Mouse (Mus musculus): Measurements from ENCODE around the gene Uvrag. TPM values are rescaled to one million over a fixed set of nuclear protein-coding genes. Genes with fewer than 3 reads are reported as not detected.

The Uvrag gene
- polyA plus RNA-seq, 1 experiment from 2014 or later, result 14.5 TPM

DNA sequence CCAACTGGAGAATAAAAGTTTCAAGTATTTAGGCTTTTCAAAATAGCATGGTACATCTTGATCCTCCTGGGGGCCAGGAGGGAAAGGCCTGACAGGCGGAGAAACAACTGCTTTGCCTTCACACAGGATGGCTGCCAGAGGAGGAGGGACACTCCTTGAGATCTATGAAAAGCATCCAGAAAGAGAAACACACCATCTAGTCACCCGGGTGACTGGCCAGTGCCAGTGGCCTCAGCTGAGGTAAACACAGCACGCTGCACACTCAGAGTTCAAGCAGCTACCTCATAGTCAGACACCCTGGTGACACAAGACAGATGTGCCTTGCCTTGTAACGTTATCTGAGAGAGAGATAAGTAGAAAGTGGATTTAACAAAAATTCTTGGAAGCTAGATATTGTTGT lies 120.6 kb downstream of the Uvrag start:
- WGBS, result 55% methylated on average over 4 of the region's 4 CpGs
- Histone ChIP-seq H3K9ac (ENCODE audit: low read depth, low read length) (no peak overlapping the region), H3K4me3 (ENCODE audit: low read depth, low read length) (no peak overlapping the region), H3K27ac (ENCODE audit: low read depth, low read length) (no peak overlapping the region), H3K9me3 (ENCODE audit: control insufficient read depth, low read length) (no peaks in the 10 kb centered on the region), H3K4me2 (no peak overlapping the region), H3K4me1 (replicated peaks; ENCODE audit: control insufficient read depth, insufficient read depth, low read length) (peaks cover 14% of the 10 kb centered on the region), H3K36me3 (ENCODE audit: control insufficient read depth, insufficient read depth, low read length) (no peaks in the 10 kb centered on the region; the same call in 1 of the 2 replicates), H3K27me3 (replicated peaks; ENCODE audit: control insufficient read depth, insufficient read depth, low read length) (no peaks in the 10 kb centered on the region)
- DNase-seq (ENCODE audit: low spot score), result no peak
- ATAC-seq (replicated peaks; ENCODE audit: low FRiP score), result no peak

DNA sequence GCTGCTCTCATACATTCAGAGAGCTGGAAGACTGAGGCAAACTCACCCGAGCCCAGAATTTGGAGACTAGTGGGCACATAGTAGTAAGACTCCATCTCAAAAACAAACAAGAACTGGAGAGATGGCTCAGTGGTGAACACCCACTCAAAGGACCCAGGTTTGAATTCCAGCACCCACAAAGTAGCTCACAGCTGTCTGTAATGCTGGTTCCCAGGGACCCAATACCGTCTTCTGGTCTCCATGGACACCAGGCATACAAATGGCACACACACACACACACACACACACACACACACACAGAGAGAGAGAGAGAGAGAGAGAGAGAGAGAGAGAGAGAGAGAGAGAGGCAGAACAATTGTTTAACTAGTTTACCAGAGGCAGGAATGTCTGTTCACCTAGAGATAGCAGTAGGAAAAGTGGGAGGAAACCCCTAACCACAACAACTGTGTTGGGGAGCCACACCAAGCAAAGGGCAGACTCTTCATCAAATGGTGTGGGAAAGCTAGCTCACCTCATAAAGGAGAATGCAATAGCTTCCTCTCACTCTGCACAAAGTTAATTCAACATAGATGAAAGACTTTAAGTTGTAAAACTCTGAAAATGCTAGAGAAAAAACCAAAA lies 123.6 kb downstream of the Uvrag start:
- H3K27ac ChIP-seq (ENCODE audit: low read depth, low read length), result no peak overlapping the region
- DNase-seq (ENCODE audit: low spot score) (no peak), ATAC-seq (replicated peaks; ENCODE audit: low FRiP score) (no peak)
- H3K4me3 ChIP-seq (ENCODE audit: low read depth, low read length), result no peak overlapping the region
- H3K27me3 ChIP-seq (replicated peaks; ENCODE audit: control insufficient read depth, insufficient read depth, low read length), result no peaks in the 10 kb centered on the region
- H3K9me3 ChIP-seq (ENCODE audit: control insufficient read depth, low read length), result no peaks in the 10 kb centered on the region
- no peaks in the 10 kb centered on the region; the same call in 1 of the 2 replicates for H3K36me3 ChIP-seq (ENCODE audit: control insufficient read depth, insufficient read depth, low read length)
- WGBS, result 61% methylated on average over 2 of the region's 2 CpGs
- peaks cover 14% of the 10 kb centered on the region for H3K4me1 ChIP-seq (replicated peaks; ENCODE audit: control insufficient read depth, insufficient read depth, low read length)
- H3K9ac ChIP-seq (ENCODE audit: low read depth, low read length), result no peak overlapping the region
- no peak overlapping the region for H3K4me2 ChIP-seq

DNA sequence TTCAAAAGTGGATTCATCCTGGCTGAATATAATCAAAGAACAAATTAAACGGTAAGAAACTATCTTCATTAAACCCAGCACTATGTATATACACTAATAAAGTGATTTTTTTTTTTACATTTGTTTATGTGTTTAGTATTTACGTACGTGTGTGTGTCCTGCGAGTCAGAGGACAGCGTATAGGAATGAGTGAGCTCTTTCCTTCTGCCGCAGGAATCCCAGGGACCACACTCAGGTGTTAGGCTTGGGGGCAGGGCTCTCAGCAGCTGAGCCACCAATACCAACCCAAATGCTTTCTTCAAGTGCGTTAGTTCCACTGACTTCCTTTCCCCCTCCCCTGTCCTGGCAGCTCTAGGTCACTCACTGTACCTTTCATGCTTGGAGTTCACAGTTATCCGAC lies 125.0 kb downstream of the Uvrag start:
- no peaks in the 10 kb centered on the region for H3K27me3 ChIP-seq (replicated peaks; ENCODE audit: control insufficient read depth, insufficient read depth, low read length)
- H3K36me3 ChIP-seq (ENCODE audit: control insufficient read depth, insufficient read depth, low read length), result no peaks in the 10 kb centered on the region; the same call in 1 of the 2 replicates
- no peak overlapping the region for H3K9ac ChIP-seq (ENCODE audit: low read depth, low read length)
- H3K4me3 ChIP-seq (ENCODE audit: low read depth, low read length), result no peak overlapping the region
- H3K4me1 ChIP-seq (replicated peaks; ENCODE audit: control insufficient read depth, insufficient read depth, low read length), result peaks cover 7% of the 10 kb centered on the region
- no peak overlapping the region for H3K4me2 ChIP-seq
- H3K27ac ChIP-seq (ENCODE audit: low read depth, low read length), result no peak overlapping the region
- 75% methylated on average over 8 of the region's 8 CpGs for WGBS
- ATAC-seq (replicated peaks; ENCODE audit: low FRiP score), result no peak
- no peak for DNase-seq (ENCODE audit: low spot score)
- H3K9me3 ChIP-seq (ENCODE audit: control insufficient read depth, low read length), result no peaks in the 10 kb centered on the region

DNA sequence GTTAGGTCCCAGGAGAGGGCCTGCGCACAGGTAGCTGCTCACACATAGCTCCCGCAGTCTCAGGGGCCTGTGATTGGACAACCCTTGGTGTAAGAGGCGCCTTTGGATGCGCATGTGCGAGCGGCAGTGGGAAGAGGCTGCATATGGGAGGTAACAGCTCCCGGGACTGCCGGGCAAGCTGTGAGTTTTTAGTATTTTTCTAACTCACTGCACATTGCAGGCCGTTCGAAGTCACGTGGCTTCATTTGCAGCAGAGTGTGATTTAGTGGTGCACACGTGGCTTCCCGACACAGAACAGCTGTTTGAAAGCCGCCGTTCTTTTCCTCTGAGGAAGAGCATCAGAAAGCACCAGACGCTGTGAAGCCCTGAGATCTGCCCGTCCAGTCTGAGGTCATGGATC lies 125.5 kb downstream of the Uvrag start:
- peaks cover 4% of the 10 kb centered on the region for H3K4me1 ChIP-seq (replicated peaks; ENCODE audit: control insufficient read depth, insufficient read depth, low read length)
- ATAC-seq (replicated peaks; ENCODE audit: low FRiP score) (no peak), DNase-seq (ENCODE audit: low spot score) (no peak)
- no peaks in the 10 kb centered on the region for H3K27me3 ChIP-seq (replicated peaks; ENCODE audit: control insufficient read depth, insufficient read depth, low read length)
- WGBS, result 80% methylated on average over 17 of the region's 17 CpGs
- no peaks in the 10 kb centered on the region; the same call in 1 of the 2 replicates for H3K36me3 ChIP-seq (ENCODE audit: control insufficient read depth, insufficient read depth, low read length)
- no peak overlapping the region for H3K4me2 ChIP-seq
- no peaks in the 10 kb centered on the region for H3K9me3 ChIP-seq (ENCODE audit: control insufficient read depth, low read length)
- H3K27ac ChIP-seq (ENCODE audit: low read depth, low read length), result no peak overlapping the region
- H3K9ac ChIP-seq (ENCODE audit: low read depth, low read length), result no peak overlapping the region
- no peak overlapping the region for H3K4me3 ChIP-seq (ENCODE audit: low read depth, low read length)

DNA sequence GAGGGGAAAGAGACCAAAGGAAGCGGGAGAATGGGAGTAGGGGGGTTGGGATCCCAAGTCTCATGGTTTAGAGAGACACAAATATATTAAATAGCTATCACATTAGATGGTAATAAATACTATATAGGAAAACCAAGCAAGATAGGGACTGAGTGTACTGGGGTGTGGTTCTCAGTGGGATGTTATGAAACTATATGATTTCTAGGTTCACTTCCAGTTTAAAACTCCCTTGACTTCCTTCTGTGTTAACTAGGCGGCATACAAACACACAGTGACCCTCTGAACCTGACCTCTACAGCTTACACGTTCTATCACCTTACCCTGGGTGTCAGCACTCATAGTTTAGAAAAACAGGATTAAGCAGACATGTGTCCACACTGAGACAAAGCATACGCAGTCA lies 126.3 kb downstream of the Uvrag start:
- no peaks in the 10 kb centered on the region; the same call in 1 of the 2 replicates for H3K36me3 ChIP-seq (ENCODE audit: control insufficient read depth, insufficient read depth, low read length)
- no peak overlapping the region for H3K9ac ChIP-seq (ENCODE audit: low read depth, low read length)
- no peaks in the 10 kb centered on the region for H3K27me3 ChIP-seq (replicated peaks; ENCODE audit: control insufficient read depth, insufficient read depth, low read length)
- H3K27ac ChIP-seq (ENCODE audit: low read depth, low read length), result no peak overlapping the region
- H3K4me1 ChIP-seq (replicated peaks; ENCODE audit: control insufficient read depth, insufficient read depth, low read length), result peaks cover 3% of the 10 kb centered on the region
- no peak overlapping the region for H3K4me3 ChIP-seq (ENCODE audit: low read depth, low read length)
- no peak for ATAC-seq (replicated peaks; ENCODE audit: low FRiP score)
- WGBS, result 72% methylated on average over 4 of the region's 4 CpGs
- no peaks in the 10 kb centered on the region for H3K9me3 ChIP-seq (ENCODE audit: control insufficient read depth, low read length)
- H3K4me2 ChIP-seq, result no peak overlapping the region
- DNase-seq (ENCODE audit: low spot score), result no peak

DNA sequence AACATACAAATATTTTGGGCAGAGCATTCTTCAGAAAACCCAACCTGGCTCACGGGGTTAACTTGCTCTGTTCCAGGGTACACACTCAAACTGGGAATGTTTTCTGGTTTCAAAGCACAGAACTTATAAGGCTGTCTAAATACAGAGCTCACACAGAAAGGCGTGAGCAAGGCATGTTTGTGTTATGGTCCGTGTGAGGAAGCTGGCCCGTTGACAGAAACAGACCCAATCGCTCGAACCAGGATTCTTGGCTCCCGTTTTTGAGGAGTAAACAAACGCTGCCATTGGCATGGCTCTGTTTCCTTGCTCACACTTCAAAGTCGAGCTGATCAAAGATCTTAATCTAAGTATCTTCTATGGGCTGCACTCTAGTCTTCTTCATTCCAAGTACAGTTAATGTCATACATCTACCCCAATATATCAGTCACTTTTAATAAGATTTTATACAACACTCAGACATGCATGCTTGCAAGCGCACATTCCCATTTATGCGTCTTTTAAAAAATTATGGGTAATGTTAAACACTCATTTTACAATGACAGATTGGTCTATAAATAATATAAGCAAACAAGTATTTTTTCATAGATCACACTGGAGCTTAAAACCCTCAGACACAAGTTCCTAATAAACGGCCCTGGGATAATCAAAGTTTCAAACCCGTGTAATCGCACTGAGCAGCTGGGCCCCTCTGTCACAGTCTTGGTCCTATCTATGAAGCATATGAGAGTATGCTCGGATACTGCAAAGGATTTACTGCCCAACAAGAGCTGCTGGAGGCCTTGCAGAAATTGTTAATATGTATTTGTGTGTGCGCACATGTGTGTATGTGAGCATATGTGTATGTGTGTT lies 133.2 kb downstream of the Uvrag start:
- Histone ChIP-seq H3K4me1 (replicated peaks; ENCODE audit: control insufficient read depth, insufficient read depth, low read length) (no peaks in the 10 kb centered on the region), H3K4me2 (no peak overlapping the region), H3K9me3 (ENCODE audit: control insufficient read depth, low read length) (no peaks in the 10 kb centered on the region), H3K36me3 (ENCODE audit: control insufficient read depth, insufficient read depth, low read length) (no peaks in the 10 kb centered on the region), H3K4me3 (ENCODE audit: low read depth, low read length) (no peak overlapping the region), H3K9ac (ENCODE audit: low read depth, low read length) (no peak overlapping the region), H3K27ac (ENCODE audit: low read depth, low read length) (no peak overlapping the region), H3K27me3 (replicated peaks; ENCODE audit: control insufficient read depth, insufficient read depth, low read length) (no peaks in the 10 kb centered on the region)
- ATAC-seq (replicated peaks; ENCODE audit: low FRiP score), result no peak
- no peak for DNase-seq (ENCODE audit: low spot score)
- 79% methylated on average over 16 of the region's 16 CpGs for WGBS

DNA sequence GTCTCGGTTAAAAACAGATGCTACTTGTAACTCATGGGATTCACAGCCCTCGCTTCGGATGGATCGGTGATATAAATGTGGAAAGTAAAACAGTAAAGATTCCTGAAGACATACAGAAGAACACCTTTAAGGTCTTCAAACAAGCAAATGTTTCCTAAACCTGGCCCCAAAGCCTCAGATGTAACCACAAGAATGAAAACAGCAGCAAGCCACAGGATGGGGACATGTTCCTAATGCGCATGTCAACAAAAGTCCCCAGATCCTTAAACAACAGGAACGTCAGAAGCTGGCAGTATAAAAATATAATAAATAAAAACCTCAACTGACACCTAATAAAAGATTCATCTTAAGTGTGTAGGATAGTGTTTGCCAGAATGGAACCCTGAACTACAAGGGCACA lies 137.7 kb downstream of the Uvrag start:
- Histone ChIP-seq H3K4me1 (replicated peaks; ENCODE audit: control insufficient read depth, insufficient read depth, low read length) (peaks cover 4% of the 10 kb centered on the region; the same call in 1 of the 2 replicates), H3K27me3 (replicated peaks; ENCODE audit: control insufficient read depth, insufficient read depth, low read length) (no peaks in the 10 kb centered on the region), H3K4me2 (no peak overlapping the region), H3K4me3 (ENCODE audit: low read depth, low read length) (no peak overlapping the region), H3K9me3 (ENCODE audit: control insufficient read depth, low read length) (no peaks in the 10 kb centered on the region), H3K36me3 (ENCODE audit: control insufficient read depth, insufficient read depth, low read length) (no peaks in the 10 kb centered on the region), H3K27ac (ENCODE audit: low read depth, low read length) (no peak overlapping the region), H3K9ac (ENCODE audit: low read depth, low read length) (no peak overlapping the region)
- ATAC-seq (replicated peaks; ENCODE audit: low FRiP score), result no peak
- 92% methylated on average over 6 of the region's 6 CpGs for WGBS
- no peak for DNase-seq (ENCODE audit: low spot score)

DNA sequence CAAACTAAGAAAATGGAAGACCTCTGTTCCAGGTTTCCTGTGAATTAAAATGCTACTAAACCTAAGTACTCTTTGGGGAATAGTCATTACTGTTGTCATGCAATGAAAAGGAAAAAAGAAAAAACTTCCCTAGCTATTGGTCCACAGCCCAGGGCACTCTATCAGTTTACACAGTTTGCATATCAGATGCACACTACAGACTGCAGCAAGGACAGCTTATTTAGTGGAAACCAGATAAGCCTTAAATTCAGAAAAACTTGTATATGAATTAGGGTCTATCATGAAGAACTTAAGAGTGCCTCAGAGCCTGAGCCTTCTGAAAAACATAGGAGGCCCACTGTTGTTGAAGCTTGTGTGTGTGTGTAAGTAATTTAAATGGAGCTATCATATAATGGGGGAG lies 142.2 kb downstream of the Uvrag start:
- Histone ChIP-seq H3K4me3 (ENCODE audit: low read depth, low read length) (no peak overlapping the region), H3K4me2 (no peak overlapping the region), H3K4me1 (replicated peaks; ENCODE audit: control insufficient read depth, insufficient read depth, low read length) (peaks cover 9% of the 10 kb centered on the region; the same call in 1 of the 2 replicates), H3K9me3 (ENCODE audit: control insufficient read depth, low read length) (no peaks in the 10 kb centered on the region), H3K9ac (ENCODE audit: low read depth, low read length) (no peak overlapping the region), H3K36me3 (ENCODE audit: control insufficient read depth, insufficient read depth, low read length) (no peaks in the 10 kb centered on the region), H3K27me3 (replicated peaks; ENCODE audit: control insufficient read depth, insufficient read depth, low read length) (no peaks in the 10 kb centered on the region), H3K27ac (ENCODE audit: low read depth, low read length) (no peak overlapping the region)
- DNase-seq (ENCODE audit: low spot score) (no peak), ATAC-seq (replicated peaks; ENCODE audit: low FRiP score) (no peak; the same call in 1 of the 2 replicates)

DNA sequence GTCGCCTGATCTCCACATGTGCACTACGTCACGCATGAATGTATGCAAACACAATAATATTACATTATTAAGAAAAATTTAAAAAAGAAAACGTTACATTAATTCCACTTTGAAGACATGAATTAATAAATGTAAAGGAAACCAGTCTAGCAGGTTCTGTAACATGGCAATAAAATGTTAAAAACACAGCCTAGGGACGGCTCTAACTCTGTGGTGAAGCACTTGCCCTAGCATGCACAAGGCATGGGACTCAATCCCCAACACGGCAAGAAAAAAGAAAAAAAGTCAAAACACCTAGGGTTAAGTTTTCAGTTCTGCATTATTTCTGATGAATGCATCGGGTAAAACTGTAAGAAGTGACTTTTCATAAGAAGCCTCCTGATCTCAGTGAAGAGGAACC lies 143.2 kb downstream of the Uvrag start:
- no peak overlapping the region for H3K9ac ChIP-seq (ENCODE audit: low read depth, low read length)
- no peak overlapping the region for H3K4me2 ChIP-seq
- no peak overlapping the region for H3K4me3 ChIP-seq (ENCODE audit: low read depth, low read length)
- peaks cover 9% of the 10 kb centered on the region; the same call in 1 of the 2 replicates for H3K4me1 ChIP-seq (replicated peaks; ENCODE audit: control insufficient read depth, insufficient read depth, low read length)
- no peak for DNase-seq (ENCODE audit: low spot score)
- H3K9me3 ChIP-seq (ENCODE audit: control insufficient read depth, low read length), result no peaks in the 10 kb centered on the region
- 85% methylated on average over 7 of the region's 7 CpGs for WGBS
- H3K27ac ChIP-seq (ENCODE audit: low read depth, low read length), result no peak overlapping the region
- no peak for ATAC-seq (replicated peaks; ENCODE audit: low FRiP score)
- no peaks in the 10 kb centered on the region for H3K27me3 ChIP-seq (replicated peaks; ENCODE audit: control insufficient read depth, insufficient read depth, low read length)
- no peaks in the 10 kb centered on the region for H3K36me3 ChIP-seq (ENCODE audit: control insufficient read depth, insufficient read depth, low read length)
